Mouse (Mus musculus) limb, embryonic 10.5 days (tissue): ENCODE measurements around the gene Gm8677. TPM values are rescaled to one million over a fixed set of nuclear protein-coding genes. Genes with fewer than 3 reads are reported as not detected.
"Not testable (repeated sequence)": the region's sequence is repeated elsewhere in the genome, so short reads cannot be mapped to it uniquely, and the experiment has no call there.

ENCODE experiments used
- DNase-seq: peaks from one replicate; pipeline ENCODE4 v3.0.0-alpha.2; 2017; ENCODE audit warnings: low spot score
- H3K27ac ChIP-seq: fragments of 300-500 bp; sonication (generic); 2 replicates; pipeline ENCODE4 v1.5.1; 2016; ENCODE audit warnings: mild to moderate bottlenecking
- H3K27me3 ChIP-seq: fragments of 300-500 bp; sonication (generic); 2 replicates; pipeline ENCODE4 v1.6.1; 2016; ENCODE audit warnings: low read depth, mild to moderate bottlenecking; ENCODE audit not compliant: poor library complexity, severe bottlenecking
- H3K36me3 ChIP-seq: fragments of 300-500 bp; sonication (generic); 2 replicates; pipeline ENCODE4 v1.6.1; 2016; ENCODE audit warnings: mild to moderate bottlenecking, moderate library complexity
- H3K4me1 ChIP-seq: fragments of 300-500 bp; sonication (generic); 2 replicates; pipeline ENCODE4 v1.6.1; 2016
- H3K4me3 ChIP-seq: fragments of 300-500 bp; sonication (generic); 2 replicates; pipeline ENCODE4 v1.5.1; 2016; ENCODE audit warnings: mild to moderate bottlenecking, moderate library complexity
- H3K9me3 ChIP-seq: fragments of 300-500 bp; sonication (generic); replicated peaks from 2 replicates; pipeline ENCODE4 v1.6.1; 2016; ENCODE audit warnings: mild to moderate bottlenecking
- WGBS: fragments of 180-500 bp; shearing (Covaris S2); methylation state at CpG from one replicate; pipeline ENCODE4 v1.1.7; 2016; 5-methylcytosine and 5-hydroxymethylcytosine counted together
- polyA plus RNA-seq: library from polyadenylated mRNA; unstranded; fragments of >200 nt; fragmentation: Nextera tagmentation; extraction: Ambion mirVana; gene quantifications from 2 replicates; pipeline ENCODE4 v1.2.1, GENCODE M21; 2016

The Gm8677 gene
- polyA plus RNA-seq: not detected in 2 replicates

DNA sequence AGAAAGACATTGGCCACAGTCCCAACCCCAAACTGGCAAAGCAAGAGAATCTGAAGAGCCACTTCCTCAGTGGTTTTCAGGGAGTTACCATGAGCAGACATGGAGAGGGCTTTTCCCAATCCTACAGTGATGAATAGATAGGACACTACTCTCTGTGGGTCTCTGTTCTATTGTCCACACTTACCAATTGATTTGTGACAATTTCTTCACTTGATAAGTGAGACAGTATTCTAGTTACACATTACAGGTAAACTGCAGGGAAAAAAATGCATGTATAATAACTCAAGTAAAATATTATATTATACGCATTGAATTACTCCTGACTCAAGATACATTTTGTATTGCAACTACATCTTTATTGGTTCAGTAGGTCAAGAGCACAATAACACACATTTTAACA lies at the start of gene Gm8677:
TSS of gene Gm8677 (minus strand) at position 101 of the 400 bp plus-strand sequence.
- WGBS: no CpG with 5 or more reads among the region's 1 CpGs
- not testable (repeated sequence) for H3K27ac ChIP-seq, H3K27me3 ChIP-seq, H3K4me1 ChIP-seq, H3K36me3 ChIP-seq, H3K4me3 ChIP-seq, DNase-seq, H3K9me3 ChIP-seq

DNA sequence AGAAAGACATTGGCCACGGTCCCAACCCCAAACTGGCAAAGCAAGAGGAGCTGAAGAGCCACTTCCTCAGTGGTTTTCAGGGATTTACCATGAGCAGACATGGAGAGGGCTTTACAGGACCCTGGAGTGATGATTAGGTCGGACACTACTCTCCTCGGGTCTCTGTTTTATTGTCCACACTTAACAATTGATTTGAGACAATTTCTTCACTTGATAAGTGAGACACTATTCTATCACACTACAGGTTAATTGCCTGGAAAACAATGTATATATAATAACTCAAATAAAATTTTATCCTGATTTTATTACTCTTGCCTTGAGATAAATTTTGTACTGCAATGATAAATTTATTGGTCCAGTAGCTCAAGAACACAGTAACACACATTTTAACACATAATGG lies 30.6 kb upstream of the Gm8677 start, which contains the start of gene Gm4201:
TSS of gene Gm4201 (minus strand) at position 101 of the 400 bp plus-strand sequence.
- H3K4me1 ChIP-seq, H3K9me3 ChIP-seq, H3K27ac ChIP-seq, H3K4me3 ChIP-seq, DNase-seq, H3K36me3 ChIP-seq, H3K27me3 ChIP-seq: not testable (repeated sequence)
- WGBS: no CpG with 5 or more reads among the region's 3 CpGs

DNA sequence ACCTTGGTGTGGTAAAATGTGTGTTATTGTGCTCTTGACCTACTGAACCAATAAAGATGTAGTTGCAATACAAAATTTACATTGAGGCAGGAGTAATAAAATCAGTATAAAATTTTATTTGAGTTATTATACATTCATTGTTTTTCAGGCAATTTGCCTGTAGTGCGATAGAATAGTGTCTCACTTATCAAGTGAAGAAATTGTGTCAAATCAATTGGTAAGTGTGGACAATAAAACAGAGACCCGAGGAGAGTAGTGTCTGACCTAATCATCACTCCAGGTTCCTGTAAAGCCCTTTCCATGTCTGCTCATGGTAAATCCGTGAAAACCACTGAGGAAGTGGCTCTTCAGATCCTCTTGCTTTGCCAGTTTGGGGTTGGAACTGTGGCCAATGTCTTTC lies 12.0 kb downstream of the Gm8677 start, which contains the start of gene Vmn1r152:
TSS of gene Vmn1r152 (plus strand) at position 301 of the 400 bp plus-strand sequence.
- not testable (repeated sequence) for H3K27me3 ChIP-seq, H3K9me3 ChIP-seq, H3K36me3 ChIP-seq, H3K4me1 ChIP-seq, H3K4me3 ChIP-seq, DNase-seq, H3K27ac ChIP-seq
- no CpG with 5 or more reads among the region's 3 CpGs for WGBS

DNA sequence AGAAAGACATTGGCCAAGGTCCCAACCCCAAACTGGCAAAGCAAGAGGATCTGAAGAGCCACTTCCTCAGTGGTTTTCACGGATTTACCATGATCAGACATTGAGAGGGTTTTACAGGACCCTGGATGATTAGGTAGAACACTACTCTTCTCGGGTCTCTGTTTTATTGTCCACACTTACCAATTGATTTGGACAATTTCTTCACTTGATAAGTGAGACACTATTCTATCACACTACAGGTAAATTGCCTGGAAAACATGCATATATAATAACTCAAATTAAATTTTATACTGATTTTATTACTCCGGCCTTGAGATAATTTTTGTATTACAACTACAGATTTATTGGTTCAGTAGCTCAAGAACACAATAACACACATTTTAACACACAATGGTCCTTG lies 35.1 kb downstream of the Gm8677 start, which contains the start of gene Vmn1r151:
TSS of gene Vmn1r151 (minus strand) at position 101 of the 400 bp plus-strand sequence.
- H3K27me3 ChIP-seq, H3K9me3 ChIP-seq: not testable (repeated sequence)
- 51% methylated on average over 2 of the region's 3 CpGs for WGBS

More for the DNA sequence above, 35.1 kb downstream of the Gm8677 start, which contains the start of gene Vmn1r151:
- not testable (repeated sequence) for H3K36me3 ChIP-seq, H3K4me1 ChIP-seq, H3K27ac ChIP-seq, DNase-seq, H3K4me3 ChIP-seq

Other genes starting within 250 kb of the Gm8677 start
- gene Gm4187, start 205.2 kb downstream of the Gm8677 start, polyA plus RNA-seq: not detected in 2 replicates
- gene Gm8660, start 163.8 kb downstream of the Gm8677 start, polyA plus RNA-seq: not detected in 2 replicates
- gene Vmn1r148, start 121.3 kb downstream of the Gm8677 start, polyA plus RNA-seq: not detected in 2 replicates
- gene Vmn1r149, start 96.7 kb downstream of the Gm8677 start, polyA plus RNA-seq: not detected in 2 replicates
- gene Gm10665, start 70.8 kb downstream of the Gm8677 start, polyA plus RNA-seq: not detected in 2 replicates
- gene Vmn1r151, start 35.2 kb downstream of the Gm8677 start, polyA plus RNA-seq: not detected in 2 replicates
- not detected in 2 replicates for gene Vmn1r152, start 11.9 kb downstream of the Gm8677 start, polyA plus RNA-seq
- not detected in 2 replicates for gene Gm4201, start 30.5 kb upstream of the Gm8677 start, polyA plus RNA-seq
- not detected in 2 replicates for gene Gm4565, start 53.2 kb upstream of the Gm8677 start, polyA plus RNA-seq
- gene Vmn1r155, start 123.1 kb upstream of the Gm8677 start, polyA plus RNA-seq: not detected in 2 replicates
- not detected in 2 replicates for gene Gm8693, start 157.4 kb upstream of the Gm8677 start, polyA plus RNA-seq
- gene Gm4567, start 184.8 kb upstream of the Gm8677 start, polyA plus RNA-seq: not detected in 2 replicates
- not detected in 2 replicates for gene Vmn1r157, start 226.8 kb upstream of the Gm8677 start, polyA plus RNA-seq